Mouse (Mus musculus): Measurements from ENCODE around the gene Tns3.

- no peak for TF ChIP-seq MAX (IDR thresholded peaks at IDR 0.05)
- no peak for TF ChIP-seq CTCF (IDR thresholded peaks at IDR 0.05; ENCODE audit: control insufficient read depth, insufficient read depth, insufficient read length)
- no peak for TF ChIP-seq MYOG (IDR thresholded peaks at IDR 0.05; ENCODE audit: control insufficient read depth, extremely low read depth, insufficient read length)
- TF ChIP-seq USF1 (IDR thresholded peaks at IDR 0.05; ENCODE audit: low read depth) = no peak
Measured at GRCm38 (mm10) chr11:8604789-8605569, 59.4 kb downstream of the Tns3 start.

All from C2C12 (cell line).